Mouse (Mus musculus) liver, embryonic 11.5 days (tissue): Measurements from ENCODE around the gene Fthl17c. TPM values are rescaled to one million over a fixed set of nuclear protein-coding genes. Genes with fewer than 3 reads are reported as not detected.

Source experiments
- polyA plus RNA-seq: library from polyadenylated mRNA; unstranded; fragments of >200 nt; fragmentation: Nextera tagmentation; extraction: Ambion mirVana; gene quantifications from 2 replicates; pipeline ENCODE4 v1.2.1, GENCODE M21; 2014

Fthl17c gene
- polyA plus RNA-seq, 1 experiment from 2014 or later: not detected

Other genes starting within 250 kb of the Fthl17c start
- gene Ssx9, start 228.1 kb downstream of the Fthl17c start, polyA plus RNA-seq: not detected in 2 replicates
- not detected in 2 replicates for gene Ssxb5, start 172.9 kb downstream of the Fthl17c start, polyA plus RNA-seq
- gene Gm6592, start 132.6 kb downstream of the Fthl17c start, polyA plus RNA-seq: not detected in 2 replicates
- not detected in 2 replicates for gene Gm5751, start 102.3 kb downstream of the Fthl17c start, polyA plus RNA-seq
- gene B630019K06Rik, start 84.2 kb downstream of the Fthl17c start, polyA plus RNA-seq: 1.1 and 1.2 TPM in 2 replicates
- not detected in 2 replicates for gene Fthl17b, start 13.6 kb downstream of the Fthl17c start, polyA plus RNA-seq
- gene Fthl17d, start 10.2 kb upstream of the Fthl17c start, polyA plus RNA-seq: not detected in 2 replicates
- not detected in 2 replicates for gene Fthl17e, start 56.9 kb upstream of the Fthl17c start, polyA plus RNA-seq
- gene Fthl17f, start 86.5 kb upstream of the Fthl17c start, polyA plus RNA-seq: not detected in 2 replicates
- gene 4930402K13Rik, start 128.0 kb upstream of the Fthl17c start, polyA plus RNA-seq: not detected in 2 replicates
- 0.23 and 0.27 TPM in 2 replicates for gene Lancl3, start 223.3 kb upstream of the Fthl17c start, polyA plus RNA-seq